Mouse (Mus musculus) kidney, postnatal 4 days (tissue): ENCODE data around the gene Nlrp2.

Experiments used
- DNase-seq, 2 experiments: peaks; one replicate each; pipeline ENCODE4 v3.0.0; 2021; ENCODE audit warnings: mixed read lengths in 2 of 2

Gene Nlrp2

GRCm38 (mm10) chr7:5350935-5351334 lies at the start of gene Nlrp2:
Gene Nlrp2, minus strand, starts transcription at chr7:5351035.
- DNase-seq: no peak

GRCm38 (mm10) chr7:5366724-5367123 lies 15.9 kb upstream of the Nlrp2 start:
- DNase-seq: no peak

- no peak for DNase-seq
Observed at GRCm38 (mm10) chr7:5363599-5363998, 12.8 kb upstream of the Nlrp2 start.

- no peak for DNase-seq
Observed at GRCm38 (mm10) chr7:5350237-5350636, 598 bp downstream of the Nlrp2 start, which contains the start of gene Gm5065. Gene Gm5065, plus strand, starts transcription at chr7:5350537.

GRCm38 (mm10) chr7:5327511-5327910 lies 23.3 kb downstream of the Nlrp2 start:
- DNase-seq: no peak

GRCm38 (mm10) chr7:5288281-5288680 lies 62.6 kb downstream of the Nlrp2 start:
- DNase-seq: no peak

GRCm38 (mm10) chr7:5263051-5263450 lies 87.8 kb downstream of the Nlrp2 start:
- no peak for DNase-seq
